Mouse (Mus musculus) monocyte, adult 5-6 weeks (primary cell): ENCODE data around the gene Adcyap1r1. TPM values are rescaled to one million over a fixed set of nuclear protein-coding genes. Genes with fewer than 3 reads are reported as not detected.

ENCODE experiments used
- ATAC-seq: fragments of 153-309, 156-312 bp; replicated peaks from 2 replicates; pipeline ENCODE4 v1.8.0; 2017; ENCODE audit warnings: mild to moderate bottlenecking; ENCODE audit not compliant: low TSS enrichment, insufficient number of reproducible peaks, severe bottlenecking, poor library complexity, low FRiP score
- total RNA-seq: library from RNA; stranded (forward); fragments of 200-1000, 200-491, 200-594 nt; gene quantifications from 3 replicates; pipeline ENCODE4 v1.2.3, GENCODE M21; 2017

Adcyap1r1 gene
- not detected in 3 replicates for total RNA-seq

DNA sequence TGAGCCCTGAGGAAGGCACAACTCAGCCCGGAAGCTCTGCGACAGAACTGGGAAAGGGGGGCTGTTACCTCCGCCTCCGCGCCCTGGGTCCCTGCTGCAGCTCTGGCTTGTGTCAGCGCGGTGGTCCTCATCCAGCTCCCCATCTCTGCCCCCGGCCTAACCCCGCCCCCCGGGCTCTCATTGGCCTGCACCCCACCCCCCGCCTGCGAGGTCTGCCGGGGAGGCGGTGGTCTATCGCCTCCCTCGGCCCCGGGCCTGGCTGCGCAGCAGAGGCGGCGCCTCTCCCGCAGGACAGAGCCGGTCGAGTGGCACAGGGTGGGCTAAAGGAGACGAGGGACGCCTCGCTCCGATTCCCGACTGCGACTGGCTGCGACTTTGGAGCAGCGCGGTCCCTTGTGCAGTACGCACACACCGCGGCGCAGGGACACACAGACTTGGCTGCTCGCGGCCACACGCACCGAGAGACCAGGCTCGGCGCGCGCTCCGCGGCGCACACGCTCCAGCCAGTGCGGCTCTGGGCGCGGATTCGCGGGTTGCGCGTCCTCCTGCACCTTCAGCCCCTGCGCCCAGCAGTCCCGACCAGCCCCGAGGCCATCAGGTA lies at the start of gene Adcyap1r1:
TSS of gene Adcyap1r1 (plus strand) at position 208 of the 601 bp plus-strand sequence.
- ATAC-seq = no peak

DNA sequence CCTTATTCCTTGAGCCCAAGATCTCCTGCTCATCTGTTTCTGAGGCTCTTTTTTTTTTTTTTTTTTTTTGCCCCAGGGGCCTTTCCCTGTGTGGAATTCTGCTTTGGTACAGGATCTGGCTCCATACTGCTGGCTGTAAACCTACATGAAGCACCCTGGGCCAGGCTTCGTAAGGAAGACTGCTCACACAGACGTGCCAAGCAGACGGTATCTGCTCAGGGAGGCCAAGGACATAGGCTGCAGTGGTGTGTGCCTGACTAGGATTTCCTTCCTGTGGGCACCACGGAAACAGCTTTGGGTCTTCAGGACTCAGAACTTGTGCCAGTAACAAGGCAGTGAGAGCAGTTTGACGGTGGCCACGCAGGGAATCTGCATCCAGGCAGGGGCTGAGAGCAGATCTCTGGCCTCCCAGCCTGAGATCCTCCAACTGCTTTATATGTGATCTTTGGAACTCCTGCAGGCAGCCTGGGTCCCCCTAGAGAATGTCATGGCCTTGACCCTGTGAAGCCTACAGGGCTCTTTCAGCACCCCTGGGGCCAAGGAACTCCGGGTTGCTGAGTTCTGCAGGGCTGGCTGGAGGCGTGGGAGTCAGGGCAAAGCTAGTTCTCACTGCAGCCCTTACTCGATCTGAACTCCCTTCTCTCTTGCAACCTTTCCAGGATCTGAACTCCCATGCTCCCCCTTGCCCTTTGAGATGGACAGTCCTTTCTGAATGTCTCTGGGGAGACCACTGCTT lies 49.6 kb upstream of the Adcyap1r1 start:
- no peak for ATAC-seq

DNA sequence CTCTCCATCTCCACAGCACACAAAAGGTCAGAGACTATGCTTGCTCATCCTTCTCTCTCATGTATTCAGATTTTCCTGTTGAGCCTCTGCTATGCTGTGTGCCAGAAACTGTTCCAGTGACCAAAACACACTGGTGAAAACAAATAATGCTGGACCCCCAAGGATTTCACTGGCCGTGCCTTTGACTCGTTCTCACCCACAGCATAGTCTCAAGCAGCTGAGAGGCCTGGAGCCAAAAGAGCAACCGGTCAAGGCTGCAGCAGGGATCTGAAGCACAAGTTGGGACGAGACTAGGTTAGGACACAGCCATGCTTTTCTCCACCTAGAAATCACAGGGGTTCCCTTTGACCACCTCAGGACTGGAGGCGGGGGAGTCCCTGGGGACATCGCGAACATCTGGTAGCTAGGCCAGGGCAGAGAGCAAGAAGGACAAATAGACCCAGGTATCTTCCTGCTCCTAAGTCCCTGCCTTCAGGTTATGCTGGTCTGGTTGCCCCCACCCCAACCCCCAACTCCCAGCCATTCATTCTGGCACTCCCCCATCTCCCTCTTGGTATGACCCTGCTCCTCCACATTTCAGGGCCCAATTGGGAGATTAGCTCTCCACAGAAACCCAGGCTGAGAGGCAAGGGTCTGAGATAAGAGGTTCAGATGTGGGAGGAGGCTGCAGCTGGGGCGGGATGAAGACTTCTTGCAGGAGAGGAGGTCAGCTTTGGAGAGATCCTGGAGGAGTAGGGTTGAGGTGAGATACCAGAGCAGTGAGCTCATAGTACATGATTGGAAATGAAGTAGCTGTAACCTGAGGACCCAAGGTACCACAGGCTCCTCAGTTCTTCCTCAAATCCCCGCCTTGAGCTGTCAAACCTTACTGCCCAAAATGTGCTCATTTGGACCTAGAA lies 48.1 kb upstream of the Adcyap1r1 start:
- no peak for ATAC-seq

DNA sequence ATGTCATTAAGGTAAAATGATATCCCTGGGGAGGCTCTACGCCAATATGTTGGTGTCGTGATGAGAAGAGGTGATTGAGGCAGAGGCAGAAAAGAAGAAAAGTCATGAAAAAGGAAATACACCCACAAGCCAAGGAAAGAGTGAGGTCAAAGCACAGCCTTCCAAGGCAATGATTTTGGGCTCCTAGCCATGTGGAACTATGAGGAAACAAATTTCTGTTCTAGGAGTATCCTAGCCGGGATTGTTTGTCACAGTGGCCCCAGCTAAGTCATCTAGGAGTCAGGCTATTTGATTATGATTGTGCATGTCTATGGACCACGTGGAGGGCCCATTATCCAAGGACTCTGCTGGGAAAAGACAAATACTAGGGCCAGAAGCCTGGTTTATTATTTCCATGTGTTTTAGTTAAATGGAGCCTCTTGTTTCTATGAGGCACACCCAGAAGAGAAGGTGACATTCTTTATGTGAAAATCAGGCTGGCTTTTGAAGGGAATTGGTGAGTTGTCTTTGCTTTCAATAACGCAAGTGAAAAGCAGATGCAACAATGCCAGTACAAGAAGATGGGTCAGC lies 47.3 kb upstream of the Adcyap1r1 start:
- no peak for ATAC-seq

GRCm38 (mm10) chr6:55407345-55407744 lies 44.4 kb upstream of the Adcyap1r1 start:
- ATAC-seq = no peak

DNA sequence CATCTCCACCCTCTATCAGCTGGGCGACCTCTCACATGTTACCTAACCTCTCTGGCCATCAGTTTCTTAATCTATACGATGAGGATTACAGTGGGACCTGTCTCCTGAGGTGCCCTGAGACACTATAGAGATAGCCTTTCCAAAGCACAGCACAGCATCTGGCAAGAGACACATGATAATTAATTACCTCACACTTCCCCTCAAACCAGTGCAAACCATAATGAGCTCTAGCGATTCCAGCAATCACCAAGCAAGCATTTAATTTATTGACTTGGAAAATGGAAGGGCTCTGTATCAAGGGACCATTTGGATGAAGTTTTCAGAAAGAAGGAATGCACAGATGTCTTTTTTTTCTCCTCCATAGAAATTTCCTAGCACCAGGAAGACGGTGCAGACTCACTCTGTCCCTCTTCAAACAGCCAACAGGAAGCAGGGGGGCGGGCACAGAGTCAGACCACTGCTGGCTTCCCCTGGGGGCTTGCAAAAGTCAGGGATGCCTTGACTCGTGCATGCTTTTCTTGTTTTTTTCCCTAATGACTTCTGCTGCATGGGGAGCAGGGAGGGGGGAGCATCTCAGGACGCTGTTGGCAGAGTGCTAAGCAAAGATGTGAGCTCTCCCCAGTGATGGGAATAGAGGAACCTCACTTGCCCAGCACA lies 41.5 kb upstream of the Adcyap1r1 start:
- ATAC-seq = no peak

DNA sequence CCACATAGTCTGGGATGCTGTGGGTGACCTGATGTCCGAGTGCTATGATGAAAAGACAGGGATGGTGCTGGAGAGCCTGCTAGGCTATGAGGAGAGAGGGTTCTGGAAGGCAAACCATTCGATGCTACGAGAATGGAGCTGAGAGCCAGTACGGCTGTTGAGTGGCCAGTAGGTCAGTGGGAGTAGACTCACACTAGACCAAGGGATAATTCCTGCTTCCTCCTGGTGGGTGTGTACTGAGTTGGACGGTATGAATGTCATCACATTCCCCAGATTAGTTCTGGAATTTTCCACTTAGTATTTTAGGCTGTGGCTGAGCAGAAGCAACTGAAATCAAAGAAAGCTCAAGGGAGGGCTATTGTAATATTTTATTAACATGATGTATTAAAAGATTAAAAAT lies 40.8 kb upstream of the Adcyap1r1 start:
- ATAC-seq = no peak

DNA sequence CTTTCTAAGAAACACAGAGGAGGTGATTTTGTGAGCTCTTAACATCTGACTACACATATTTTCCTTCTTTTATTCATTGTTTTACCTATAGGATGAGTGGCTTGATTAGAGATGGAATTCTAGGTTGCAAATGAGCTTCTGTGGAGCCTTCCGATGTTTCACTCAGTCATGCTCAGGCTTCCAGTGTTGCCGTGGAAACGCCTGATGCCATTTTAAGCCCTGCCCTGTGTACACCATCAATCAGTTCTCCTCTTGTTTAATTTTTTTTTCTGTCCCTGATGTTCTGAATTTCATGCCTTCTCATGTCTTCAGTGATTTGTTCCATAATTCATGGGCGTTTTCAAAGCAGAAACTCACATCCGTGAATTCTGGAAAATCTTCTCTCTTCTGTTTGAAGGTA lies 35.6 kb upstream of the Adcyap1r1 start:
- ATAC-seq = no peak

DNA sequence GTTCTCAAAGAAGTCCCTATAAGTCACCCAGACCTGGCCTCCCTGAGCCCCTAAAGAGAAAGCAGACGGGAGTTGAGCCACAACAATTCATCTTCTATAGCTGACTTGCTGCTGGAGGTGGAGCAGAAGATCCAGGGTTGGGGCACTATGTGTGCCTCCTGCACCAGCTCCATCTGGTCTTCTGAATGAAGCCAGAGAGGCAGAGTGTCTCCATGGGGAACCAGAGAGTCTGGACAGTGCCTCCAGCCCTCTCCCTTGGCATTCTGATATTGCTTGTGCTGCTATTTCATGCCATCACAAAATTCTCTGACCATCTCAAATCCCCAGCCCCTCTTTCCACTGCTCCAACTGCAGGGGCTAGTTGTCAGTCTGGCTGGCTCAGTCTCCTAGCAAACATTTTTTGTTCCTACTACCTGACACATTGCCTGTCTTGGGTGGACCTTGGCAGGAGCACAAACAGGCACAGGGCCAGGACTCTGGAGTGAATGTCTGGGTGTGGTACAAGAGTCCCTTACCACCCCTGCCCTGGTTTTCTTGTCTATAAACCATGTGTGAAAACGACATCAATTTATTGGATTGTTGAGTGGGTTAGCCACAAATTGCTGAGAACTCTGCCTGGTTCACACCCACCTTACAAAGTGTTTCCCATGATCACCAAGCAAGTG lies 32.9 kb upstream of the Adcyap1r1 start:
- no peak for ATAC-seq

DNA sequence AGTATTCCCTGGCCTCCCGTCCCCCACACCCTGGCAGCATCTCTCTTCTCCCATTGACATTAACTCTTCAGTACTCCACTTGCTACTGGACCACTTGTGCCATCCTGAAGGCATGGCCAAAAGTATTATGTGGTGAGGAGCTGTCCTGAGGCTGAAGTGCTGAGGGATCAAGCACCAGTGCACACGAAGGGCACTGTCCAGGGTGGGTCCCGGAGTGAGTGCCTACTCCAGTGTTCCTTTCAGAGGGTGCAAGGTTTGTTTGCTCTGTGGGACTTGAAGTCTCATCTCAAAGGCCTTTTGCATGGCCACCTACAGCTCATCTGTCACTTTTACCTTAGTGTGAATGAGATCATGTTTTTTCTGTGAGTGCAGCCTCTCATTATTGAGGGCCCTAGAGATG lies 31.4 kb upstream of the Adcyap1r1 start:
- no peak for ATAC-seq

DNA sequence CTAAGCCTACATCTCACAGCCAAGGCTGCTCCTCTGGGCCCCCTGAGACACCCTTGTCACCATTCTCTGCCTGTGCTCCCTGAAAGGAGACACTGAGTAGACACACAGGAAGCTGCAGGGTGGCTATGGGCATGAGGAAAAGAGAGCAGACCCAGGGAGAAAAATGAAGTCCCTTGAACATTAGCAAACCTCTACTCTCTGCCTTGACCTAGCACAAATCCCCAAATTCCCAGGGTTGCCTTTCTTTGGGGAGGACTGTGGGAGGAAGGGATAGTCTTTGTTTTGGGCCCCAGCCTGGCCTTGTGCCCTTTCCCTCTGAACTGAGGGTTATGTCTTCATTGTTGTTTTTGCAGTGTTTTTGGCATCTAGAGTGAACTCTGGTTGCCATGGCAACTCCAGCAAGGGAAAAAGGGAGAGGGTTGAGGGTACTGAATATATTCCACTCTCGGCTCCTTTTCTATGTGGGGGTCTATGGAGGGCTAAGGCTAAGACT lies 30.9 kb upstream of the Adcyap1r1 start:
- no peak for ATAC-seq

GRCm38 (mm10) chr6:55432121-55432520 lies 19.7 kb upstream of the Adcyap1r1 start:
- ATAC-seq = no peak

DNA sequence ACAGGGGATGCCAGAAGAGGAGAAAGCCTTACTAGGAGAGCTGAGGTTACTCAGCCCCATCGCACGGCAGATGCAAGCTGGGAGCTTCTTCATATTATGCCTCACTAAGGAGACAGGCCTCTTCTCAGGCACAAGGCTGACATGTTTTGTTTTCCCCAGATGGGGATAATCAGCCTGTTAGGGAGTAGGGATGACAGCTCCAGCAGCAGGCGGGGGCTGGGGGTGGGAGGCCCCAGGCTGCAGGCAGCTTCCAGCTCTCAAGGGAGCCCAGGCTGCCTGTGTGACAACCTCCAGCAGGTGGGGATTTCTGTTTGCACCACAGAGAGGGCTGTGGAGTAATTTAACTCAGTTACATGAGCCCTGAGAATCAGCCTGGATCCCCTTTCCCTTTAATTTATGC lies 17.4 kb upstream of the Adcyap1r1 start:
- ATAC-seq = no peak

- no peak for ATAC-seq
Observed at GRCm38 (mm10) chr6:55435266-55436159, 16.3 kb upstream of the Adcyap1r1 start.

GRCm38 (mm10) chr6:55437919-55438318 lies 13.9 kb upstream of the Adcyap1r1 start:
- ATAC-seq = no peak

- ATAC-seq = no peak
Observed at GRCm38 (mm10) chr6:55438837-55439236, 12.9 kb upstream of the Adcyap1r1 start.
